Mouse (Mus musculus): Measurements from ENCODE around the gene Bclaf1.

Bclaf1 gene

DNA sequence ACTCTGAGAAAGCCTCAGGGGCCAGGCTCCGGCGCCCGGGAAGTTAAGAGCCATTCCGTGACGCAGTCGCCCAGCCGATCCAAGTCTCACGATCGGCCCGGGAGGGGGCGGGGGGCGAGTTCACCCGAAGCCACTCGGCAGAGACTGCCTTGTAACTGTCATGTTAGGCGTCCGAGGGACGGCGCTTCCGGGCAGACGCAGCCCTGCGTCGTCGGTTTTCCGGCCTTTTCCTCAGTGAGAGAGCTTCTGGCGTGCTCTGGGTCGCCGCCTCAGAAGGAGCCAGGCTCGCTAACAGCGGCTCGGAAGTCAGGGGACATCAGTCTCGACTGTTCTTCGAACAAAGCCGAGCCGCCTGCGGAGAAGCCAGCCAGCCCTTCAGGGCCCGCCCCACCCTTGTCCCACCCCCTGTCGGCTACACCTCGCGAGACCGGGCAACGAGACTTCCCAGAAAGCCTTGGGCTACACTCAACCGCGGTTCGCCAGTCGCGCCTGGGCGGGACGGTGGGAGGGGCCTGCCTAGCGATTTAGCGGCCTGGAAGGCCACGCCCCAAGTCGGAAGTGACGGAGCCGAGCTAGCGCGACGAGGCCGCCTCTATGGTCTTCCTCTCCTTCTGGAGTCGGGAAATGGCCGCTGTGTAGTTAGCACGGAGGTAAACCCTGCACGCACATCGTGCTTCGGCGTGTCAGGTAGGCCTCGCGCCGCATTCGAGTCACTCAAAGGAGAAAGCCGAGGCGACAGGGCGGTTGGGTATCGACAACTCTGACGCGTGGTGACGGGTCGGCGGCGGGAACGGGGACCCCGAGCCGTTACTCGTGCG is at the start of gene Bclaf1:
Gene Bclaf1, plus strand, starts transcription at position 552 of the 818 bp plus-strand sequence.
- peak; percentile 100 for DNase-seq

DNA sequence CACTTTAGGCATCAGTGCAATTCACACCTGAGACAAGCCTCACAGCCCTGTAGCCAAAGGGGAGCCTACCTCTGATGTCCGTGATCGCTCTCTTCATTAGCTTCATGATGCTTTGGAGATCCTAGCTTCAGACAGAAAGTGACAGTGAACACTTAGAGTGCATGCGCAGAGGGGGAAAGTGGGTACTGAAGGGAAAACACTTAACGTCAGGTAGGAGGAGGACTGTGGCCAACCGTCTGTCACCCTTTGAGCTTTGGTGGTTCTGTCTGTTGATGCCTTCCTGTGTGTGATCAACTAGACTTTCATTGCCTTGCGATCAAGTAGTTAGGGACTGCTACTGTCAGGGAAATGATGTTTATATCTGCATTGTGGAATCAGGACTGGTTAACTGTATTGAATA is 49.4 kb upstream of the Bclaf1 start:
- DNase-seq: peak; percentile 28

DNA sequence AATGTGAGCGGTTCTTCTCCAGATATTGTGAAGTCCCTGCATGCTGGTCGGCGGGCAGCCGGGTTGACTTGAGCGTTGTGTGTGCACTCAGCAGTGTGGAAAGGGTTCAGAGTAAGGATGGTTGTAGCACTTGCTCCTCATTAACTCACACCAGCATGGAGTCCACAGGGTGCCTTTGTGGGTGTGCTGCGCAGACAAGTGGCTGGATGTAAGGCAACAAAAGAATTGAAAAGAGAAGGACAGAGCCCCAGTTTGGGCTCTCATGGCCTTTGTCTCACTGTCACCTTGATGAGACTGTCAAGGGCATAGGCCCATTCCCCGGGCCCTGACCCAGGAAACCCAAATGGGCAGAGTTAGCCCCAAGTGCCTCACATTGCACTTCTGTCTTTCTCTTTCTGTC is 47.8 kb upstream of the Bclaf1 start:
- DNase-seq: no peak

DNA sequence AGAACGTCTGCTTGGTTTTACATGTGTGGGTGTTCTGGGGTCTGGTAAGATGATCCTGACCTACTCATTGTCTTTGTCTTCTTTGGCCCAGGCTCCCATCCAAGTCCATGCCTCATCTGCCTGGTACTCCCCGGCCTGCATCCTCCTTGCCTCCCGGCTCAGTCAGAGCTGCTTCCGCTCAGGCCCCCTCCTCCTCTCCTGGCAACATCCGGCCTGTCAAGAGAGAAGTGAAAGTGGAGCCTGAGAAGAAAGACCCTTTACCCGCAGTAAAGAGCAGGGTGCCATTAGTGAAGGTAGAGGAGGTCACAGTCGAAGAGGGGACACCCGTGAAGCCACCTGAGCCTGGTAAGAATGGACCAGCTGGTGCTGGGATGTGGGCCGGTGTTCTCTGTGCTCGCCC is 45.2 kb upstream of the Bclaf1 start:
- DNase-seq: peak; percentile 67

DNA sequence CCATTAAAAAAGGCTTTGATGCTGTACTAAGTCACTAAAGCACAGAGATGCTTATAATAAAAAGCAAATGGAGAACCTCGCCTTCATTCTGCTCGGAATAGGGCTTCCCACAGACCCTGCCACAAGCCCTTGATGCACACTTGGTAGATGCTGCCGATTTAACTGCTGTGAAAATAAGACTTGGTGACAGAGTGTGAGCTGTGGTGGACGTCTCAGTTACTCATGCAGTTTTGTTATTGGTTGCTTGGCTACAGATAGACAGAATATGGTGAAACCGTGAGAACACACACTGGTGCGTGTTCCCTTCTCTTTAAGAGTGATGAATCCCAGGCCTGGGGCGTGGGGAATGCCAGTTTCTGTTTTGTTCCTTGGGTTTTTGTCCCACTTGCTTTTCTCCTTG is 43.3 kb upstream of the Bclaf1 start:
- DNase-seq: no peak

DNA sequence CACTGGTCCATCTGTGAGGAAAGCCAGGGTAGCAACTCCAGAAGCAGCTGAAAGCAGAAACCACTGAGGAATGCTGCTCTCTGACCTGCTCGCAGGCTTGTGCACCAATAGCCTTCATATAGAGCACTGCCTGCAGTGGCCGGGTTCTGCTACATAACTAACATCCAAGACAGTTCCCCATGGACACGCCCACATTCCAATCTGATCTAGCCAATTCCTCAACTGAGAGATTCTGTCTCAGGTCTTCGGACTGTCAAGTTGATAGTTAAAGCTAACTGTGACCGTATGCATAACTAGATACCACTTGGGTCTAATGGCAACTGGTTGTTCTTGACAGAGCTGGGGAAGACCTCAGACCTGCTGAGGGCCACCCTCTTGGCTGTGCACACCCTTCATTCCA is 39.9 kb upstream of the Bclaf1 start:
- no peak for DNase-seq

DNA sequence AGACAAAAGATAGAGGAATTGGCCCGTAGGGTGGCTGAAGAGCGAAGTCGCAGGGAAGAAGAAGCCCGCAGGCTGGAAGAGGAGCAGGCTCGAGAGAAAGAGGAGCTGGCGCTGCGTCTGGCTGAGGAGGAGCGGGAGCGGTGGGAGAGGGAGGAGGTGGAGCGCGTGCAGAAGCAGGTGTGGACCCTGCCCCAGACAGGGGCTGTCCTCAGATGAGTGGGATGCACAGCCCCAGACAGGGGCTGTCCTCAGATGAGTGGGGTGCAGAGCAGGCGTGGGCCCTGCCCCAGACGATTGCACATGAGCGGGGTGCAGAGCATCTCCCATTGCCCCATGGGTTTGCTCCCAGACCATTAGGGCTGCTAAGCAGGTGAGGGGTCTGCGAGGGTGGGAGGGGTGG is 39.0 kb upstream of the Bclaf1 start:
- DNase-seq: no peak

DNA sequence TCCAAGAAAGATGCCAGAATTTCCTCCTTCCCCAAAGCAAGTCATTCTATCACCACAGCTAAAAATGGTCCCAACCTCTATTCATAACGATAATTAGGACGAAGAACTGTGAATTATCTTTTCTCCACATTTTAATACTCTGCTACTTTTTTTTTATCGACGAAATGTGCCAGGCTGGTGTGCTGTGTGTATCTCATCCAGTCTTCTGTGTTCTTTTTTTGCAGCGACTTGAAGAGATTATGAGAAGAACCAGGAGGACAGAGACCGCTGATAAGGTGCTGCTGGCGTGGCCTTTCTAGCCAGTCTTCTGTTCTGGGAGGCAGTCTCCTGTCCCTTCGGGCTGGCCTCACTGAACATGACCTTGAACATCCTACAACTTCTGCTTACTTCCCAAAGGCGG is 38.2 kb upstream of the Bclaf1 start:
- DNase-seq: no peak

DNA sequence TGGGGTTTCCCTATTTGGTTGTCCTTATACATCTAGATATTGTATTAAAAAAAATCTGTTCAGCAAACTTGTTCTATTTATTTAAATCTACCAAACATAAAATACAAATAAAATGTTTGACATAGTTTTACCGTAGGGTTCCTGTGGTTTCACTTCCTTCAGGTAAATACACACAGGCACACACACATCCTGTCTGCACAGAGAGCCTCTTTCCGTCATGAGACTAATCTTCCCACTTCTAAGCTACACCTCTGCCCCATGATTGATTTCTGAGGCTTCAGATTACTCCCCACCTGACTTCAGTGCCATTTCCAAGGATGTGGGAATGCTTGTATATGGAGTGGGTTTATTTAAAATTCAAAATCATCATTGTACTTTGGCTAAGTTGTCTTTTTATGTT is 30.8 kb upstream of the Bclaf1 start:
- DNase-seq: peak; percentile 45

DNA sequence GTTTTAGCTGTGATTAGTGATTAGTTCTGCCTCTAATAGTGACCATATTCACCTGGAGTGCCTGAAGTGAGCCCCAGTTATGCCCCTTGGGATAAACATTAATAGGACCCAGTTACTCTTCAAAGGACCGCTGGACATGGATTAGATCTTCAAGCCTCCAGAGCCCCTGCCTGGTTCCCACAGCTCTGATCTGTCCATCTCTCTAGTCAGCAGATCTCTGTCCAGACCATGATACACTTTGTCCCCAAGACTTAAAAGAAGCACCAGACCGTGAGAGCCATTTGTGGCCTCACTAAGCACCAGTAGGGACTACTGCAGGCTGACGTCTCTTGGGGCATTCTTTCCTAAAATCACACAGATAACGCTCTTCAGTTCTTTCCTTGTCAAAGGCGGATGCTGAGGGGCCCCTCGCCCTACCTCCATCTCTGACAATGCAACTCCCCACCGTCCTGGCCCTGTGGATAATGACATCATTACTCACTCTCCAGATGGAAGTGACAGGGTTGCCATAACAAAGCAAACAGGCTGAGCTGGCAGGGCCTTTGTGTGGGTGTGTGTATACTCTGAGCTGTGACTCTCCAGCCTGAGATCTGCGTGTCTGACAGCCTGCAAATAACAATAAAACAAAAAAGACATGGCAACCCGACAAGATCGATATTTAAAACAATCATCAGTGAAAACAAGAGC is 26.8 kb upstream of the Bclaf1 start:
- no peak for DNase-seq

DNA sequence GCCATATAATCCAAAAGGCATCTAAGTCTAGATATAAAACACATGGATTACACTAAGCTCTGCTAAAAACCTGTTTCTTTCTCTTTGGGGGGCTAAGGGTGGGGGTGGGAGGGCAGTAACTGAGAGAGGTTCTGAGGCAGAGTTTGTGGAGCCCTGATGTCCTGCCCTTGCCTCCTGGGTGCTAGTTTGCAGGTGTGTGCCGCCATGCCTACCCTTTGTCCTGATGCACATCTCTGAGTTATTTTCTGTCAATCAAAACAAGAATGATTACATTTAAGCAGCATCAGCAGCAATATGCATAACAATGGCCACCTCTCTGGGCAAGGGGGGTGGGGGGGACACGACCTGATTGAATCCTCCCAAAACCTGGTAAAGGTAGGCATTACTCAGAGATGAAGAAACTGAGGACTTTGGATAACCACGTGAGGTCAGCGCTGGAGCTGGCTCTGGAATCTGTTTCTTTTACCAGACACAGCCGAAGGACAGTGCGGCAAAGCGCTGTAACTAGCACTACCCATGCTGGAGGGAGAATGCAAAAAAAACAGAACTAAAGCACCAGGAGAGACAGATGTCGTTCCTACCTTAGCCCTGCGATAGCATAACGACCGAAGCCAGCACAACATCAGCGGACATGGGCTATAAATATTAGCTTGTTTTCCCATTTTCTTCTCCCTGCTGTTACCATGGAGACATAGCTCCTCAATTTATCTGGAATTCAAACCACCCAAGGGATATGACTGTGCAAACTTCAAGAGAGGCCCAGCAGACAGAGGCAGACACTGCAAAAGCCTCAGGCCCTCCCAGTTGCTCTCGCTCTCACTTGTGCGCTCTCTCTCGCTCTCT is 26.1 kb upstream of the Bclaf1 start:
- DNase-seq: no peak

DNA sequence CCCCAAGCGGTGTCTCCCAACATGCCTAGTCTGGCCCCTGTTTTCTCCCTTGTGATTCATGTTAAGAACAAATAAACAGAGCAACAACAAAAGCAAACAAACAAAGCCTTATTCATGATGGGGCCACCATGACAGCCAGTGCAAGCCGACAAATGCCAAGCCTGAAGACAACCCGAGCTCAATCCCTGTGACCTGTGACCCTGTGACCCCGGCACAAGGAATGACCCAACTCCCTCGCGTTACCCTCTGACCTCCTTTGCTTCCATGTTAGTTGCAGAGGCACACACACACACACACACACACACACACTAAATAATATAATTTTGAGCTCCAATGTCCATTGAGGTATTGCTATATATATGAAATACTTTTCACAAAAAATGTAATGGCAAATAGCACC is 24.9 kb upstream of the Bclaf1 start:
- no peak for DNase-seq

DNA sequence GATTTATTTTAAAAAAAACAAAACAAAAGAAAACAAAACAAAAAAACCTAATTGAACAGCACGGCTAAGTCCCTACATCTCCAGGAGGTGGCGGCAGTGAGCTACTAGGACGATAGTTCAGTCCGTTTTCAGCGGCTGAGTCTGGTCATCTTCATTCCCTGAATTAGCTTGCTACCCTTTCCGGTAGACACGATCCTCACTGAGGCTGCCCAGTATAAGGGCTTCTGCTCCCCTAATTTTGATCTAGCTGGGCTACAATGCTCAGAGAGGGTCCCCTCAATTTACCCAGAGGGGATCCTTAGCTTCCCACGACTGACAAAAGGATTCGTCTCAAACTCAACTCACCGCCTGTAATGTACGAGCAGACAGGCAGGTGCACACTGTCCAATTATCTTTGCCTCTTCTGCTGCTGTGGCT is 21.8 kb upstream of the Bclaf1 start:
- DNase-seq: peak; percentile 81

DNA sequence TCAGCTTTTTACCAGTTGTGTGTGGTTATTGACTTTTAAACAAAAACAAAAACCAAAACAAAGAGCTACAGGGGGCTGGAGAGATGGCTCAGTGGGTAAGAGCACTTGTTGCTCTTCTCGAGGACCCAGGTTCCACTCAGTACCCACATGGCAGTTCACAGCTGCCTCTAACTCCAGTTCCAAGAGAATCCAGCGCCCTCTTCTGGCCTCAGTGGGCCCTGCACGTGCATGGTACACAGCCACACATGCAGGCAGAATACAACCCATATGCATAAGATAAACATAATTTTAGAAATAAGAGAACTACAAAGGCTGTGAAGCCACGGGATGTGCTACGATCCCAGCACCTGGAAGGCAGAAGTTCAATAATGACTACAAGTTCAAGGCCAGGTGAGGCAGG is 16.3 kb upstream of the Bclaf1 start:
- peak; percentile 64 for DNase-seq

DNA sequence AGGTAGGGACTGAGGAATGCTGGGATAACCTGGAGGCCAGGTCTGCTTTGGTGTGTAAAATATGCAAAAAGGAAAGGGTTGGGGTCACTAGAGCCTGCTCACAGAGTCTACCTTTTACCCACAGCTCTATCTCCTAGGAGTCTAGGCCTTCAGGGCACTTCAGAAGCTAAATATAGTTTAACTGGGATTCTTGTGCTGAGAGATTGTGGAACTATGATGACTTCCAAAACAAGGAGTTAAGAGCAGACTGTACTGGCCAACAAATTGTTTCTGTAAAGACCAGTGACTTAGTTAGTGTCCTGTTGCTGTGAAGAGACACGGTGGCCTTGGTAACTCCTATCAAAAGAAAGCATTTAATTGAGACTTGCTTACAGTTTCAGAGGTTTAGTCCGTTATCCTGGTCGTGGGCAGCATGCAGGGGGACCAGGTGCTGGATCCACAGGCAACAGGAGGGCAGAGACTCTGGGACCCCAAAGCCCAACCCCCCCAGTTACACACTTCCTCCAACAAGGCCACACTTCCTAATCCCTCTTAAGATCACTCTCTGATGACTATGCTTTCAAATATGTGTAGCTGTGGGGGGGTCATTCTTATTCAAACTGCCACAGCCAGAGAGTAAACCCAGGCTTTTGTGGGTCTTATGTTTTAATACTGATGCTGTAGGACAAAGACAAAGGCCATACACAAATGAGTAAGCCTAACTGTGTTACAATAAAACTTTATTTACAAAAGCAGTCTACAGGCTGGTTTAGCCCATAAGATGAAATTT is 13.9 kb upstream of the Bclaf1 start:
- DNase-seq: no peak

DNA sequence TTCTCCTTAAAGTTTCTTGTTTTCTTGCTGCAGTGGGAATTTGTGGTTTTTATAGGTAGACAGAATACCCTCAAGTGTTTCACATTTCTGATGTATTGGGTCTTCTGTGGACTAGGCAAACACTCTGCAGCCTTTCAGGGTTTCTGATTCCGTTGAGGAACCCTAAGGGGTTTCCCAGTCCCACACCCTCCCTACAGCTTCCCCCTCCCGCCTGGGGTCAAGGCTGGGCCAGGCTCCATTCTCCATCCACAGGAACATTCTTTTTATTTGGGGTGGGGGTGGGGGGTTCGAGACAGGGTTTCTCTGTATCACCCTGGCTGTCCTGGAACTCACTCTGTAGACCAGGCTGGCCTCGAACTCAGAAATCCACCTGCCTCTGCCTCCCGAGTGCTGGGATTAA is 13.2 kb upstream of the Bclaf1 start:
- DNase-seq: no peak

DNA sequence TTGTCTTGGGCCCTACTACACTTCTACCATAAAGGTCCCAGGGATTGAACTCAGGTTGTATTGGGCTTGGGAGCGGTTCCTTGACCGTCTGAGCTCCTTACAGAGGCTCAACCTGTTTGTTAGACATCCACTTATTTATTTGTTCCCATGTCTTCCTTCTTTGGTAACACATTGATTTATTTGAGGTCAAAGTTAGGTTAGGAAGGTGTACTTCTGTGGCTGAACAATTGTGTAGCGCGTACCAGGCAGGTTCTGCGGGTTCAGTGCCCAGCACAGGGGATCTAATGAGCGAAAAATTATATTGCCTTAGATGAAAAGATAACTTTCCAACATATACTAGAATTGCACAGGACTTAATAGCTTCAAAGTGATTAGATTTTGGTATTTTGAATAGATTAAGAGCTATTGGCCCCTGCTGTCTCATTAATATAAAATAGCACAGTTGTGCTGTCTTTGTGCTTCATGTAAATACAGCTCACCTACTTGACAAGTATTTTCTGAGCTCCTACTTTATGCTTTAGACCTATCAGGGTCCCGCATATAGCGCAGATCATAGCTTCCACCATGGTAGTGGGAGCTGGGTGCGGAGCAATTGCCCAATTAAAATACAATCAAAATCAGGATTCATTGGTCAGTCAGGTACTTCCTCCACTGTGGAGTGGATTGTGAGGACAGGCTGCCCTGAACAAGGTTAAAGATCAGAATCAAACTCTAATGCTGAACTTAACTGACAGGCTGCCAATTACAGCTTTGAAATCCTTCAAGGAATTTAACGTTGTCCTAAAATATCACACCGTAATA is 1.1 kb upstream of the Bclaf1 start:
- peak; percentile 18 for DNase-seq

DNA sequence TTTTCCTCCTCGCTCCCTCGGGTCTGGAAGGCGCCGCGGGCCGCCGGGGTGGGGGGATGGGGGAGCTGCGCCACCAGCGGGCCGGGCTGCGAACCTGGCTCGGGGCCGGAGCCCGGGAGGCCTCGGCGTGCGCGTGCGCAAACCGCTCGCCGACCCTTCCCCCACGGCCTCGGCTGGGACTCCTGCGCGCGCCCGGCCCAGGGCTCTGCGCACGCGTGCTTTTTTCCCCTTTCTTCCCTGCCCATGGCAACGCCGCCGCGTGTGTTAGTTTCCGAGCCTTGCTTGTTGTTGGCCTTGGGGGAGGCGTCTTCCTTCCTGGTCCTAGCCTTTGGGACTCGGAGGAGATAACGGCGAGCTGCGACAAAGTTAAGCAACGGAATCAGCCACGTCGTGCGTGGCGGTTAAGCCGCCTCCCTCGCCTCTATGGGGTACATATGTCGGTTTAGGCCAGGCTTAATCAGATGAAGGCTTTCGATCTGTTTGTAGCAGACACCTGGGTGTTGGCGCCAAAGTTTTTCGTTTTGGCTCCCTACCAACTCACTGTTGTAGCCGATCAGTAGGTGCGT is 550 bp downstream of the Bclaf1 start:
- peak; percentile 94 for DNase-seq

DNA sequence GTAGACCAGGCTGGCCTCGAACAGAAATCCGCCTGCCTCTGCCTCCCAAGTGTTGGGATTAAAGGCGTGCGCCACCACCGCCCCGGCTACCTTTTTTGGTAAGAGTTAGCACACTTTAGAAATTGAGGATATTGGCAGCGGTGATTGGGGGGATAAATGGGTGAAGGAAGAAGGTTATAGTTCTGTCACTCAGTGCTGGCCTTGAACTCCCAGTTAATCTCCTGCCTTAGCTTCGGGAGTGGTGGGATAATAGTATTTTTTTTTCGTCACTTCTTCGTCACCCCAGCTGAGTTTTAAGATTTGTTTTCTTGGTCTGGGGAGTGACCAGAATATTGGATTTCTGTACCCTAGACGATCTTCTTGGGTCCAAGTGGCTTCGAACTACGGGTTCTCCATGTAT is 1.2 kb downstream of the Bclaf1 start:
- peak; percentile 22 for DNase-seq

DNA sequence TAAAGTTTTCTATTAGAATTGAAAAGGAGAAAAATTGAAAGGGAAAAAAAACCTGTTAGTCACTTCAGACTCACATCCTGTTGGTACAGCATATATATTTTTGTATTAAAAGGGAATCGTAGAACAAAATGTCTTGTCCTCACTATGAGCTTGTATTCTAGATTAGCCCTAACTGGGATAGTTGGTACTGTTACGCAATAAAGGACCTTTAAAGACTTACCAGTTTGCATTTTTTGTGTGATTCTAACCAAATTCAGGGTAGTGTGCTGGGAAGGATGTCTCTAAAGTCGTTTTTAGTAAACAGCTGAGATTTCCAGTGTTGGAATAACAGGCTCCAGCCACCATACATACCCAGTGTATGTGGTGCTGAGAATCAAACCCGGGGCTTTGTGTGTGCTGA is 1.7 kb downstream of the Bclaf1 start:
- DNase-seq: no peak

DNA sequence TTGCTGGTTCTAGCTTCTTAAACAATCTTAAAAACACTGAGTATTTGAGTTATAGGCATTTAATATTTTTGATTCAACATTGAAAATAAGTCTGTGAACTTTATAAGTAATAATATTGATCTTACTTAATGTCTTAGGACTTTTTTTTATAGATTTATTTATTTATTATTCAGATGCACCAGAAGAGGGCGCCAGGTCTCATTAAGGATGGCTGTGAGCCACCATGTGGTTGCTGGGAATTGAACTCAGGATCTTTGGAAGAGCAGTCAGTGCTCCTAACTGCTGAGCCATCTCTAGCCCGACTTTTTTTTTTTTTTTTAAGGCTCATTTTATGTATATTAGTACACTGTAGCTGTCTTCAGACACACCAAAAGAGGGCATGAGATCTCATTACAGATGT is 2.5 kb downstream of the Bclaf1 start:
- no peak for DNase-seq

DNA sequence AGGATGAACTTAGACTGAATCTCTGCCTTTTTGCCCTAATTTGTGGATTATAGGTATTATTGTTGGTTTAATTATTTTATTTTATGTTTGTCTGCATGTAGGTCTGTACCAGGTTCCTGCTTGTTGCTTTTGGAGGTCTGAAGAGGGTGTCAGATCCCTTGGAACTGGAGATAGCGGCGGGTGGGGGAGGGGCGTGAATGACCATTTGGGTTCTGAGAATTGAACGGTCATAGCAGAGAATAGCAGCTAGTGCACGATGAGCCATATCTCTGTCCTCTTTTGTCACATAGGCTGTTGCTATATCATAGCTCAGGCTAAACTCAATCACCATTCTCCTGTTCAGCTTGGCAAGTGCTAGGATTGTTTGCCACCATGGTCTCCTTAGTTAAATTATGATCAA is 5.2 kb downstream of the Bclaf1 start:
- no peak for DNase-seq

Data from thymus, postnatal 14 days (tissue).